Mouse (Mus musculus) left cerebral cortex, adult 11 months (tissue): ENCODE measurements at regions not wholly inside any gene's neighbourhood (a gene's known extent, or its start where the extent isn't known, plus 50 kb on each side); places are given as distances from the start of the nearest gene placed in this dataset.
A peak's percentile ranks its signal among the peaks of the same experiment; 100 is the strongest.
"Not testable (repeated sequence)": the region's sequence is repeated elsewhere in the genome, so short reads cannot be mapped to it uniquely, and the experiment has no call there.

Source experiments
- DNase-seq: peaks from one replicate; pipeline ENCODE4 v3.0.0; 2022; ENCODE audit warnings: low spot score

- DNase-seq, result no peak
These were observed 594.0 kb downstream of the Efna5 start for GRCm38 (mm10) chr17:62287127-62287526.

- DNase-seq, result no peak
These were observed 594.7 kb downstream of the Efna5 start for GRCm38 (mm10) chr17:62286086-62287080.

- DNase-seq, result no peak
These were observed 600.9 kb downstream of the Efna5 start for GRCm38 (mm10) chr17:62280201-62280600.

GRCm38 (mm10) chr17:62271399-62271798 is 609.7 kb downstream of the Efna5 start:
- DNase-seq, result no peak

GRCm38 (mm10) chr17:62269279-62269678 is 611.8 kb downstream of the Efna5 start:
- DNase-seq, result no peak

GRCm38 (mm10) chr17:62253448-62253847 is 627.7 kb downstream of the Efna5 start:
- no peak for DNase-seq

- DNase-seq, result no peak
These were observed 633.1 kb downstream of the Efna5 start for GRCm38 (mm10) chr17:62248011-62248410.

GRCm38 (mm10) chr17:62246650-62247049 is 634.5 kb downstream of the Efna5 start:
- DNase-seq, result no peak

- DNase-seq, result peak; percentile 3
These were observed 650.2 kb downstream of the Efna5 start for GRCm38 (mm10) chr17:62230939-62231338.

GRCm38 (mm10) chr17:62210441-62211025 is 670.6 kb downstream of the Efna5 start:
- DNase-seq, result no peak

GRCm38 (mm10) chr17:62202658-62203057 is 678.5 kb downstream of the Efna5 start:
- no peak for DNase-seq

GRCm38 (mm10) chr17:62200491-62200890 is 680.6 kb downstream of the Efna5 start:
- DNase-seq, result no peak

- no peak for DNase-seq
These were observed 681.6 kb downstream of the Efna5 start for GRCm38 (mm10) chr17:62199559-62199958.

GRCm38 (mm10) chr17:62178612-62179210 is 702.4 kb downstream of the Efna5 start:
- no peak for DNase-seq

- DNase-seq, result no peak
These were observed 704.8 kb downstream of the Efna5 start for GRCm38 (mm10) chr17:62176336-62176735.

- no peak for DNase-seq
These were observed 708.8 kb downstream of the Efna5 start for GRCm38 (mm10) chr17:62172305-62172704.

GRCm38 (mm10) chr17:62171532-62171931 is 709.6 kb downstream of the Efna5 start:
- no peak for DNase-seq

GRCm38 (mm10) chr17:62161457-62161856 is 719.7 kb downstream of the Efna5 start:
- DNase-seq, result no peak

GRCm38 (mm10) chr17:62160301-62160700 is 720.8 kb downstream of the Efna5 start:
- peak; percentile 9 for DNase-seq

GRCm38 (mm10) chr17:62135050-62135449 is 746.1 kb downstream of the Efna5 start:
- DNase-seq, result no peak

- DNase-seq, result not testable (repeated sequence)
These were observed 769.4 kb downstream of the Efna5 start for GRCm38 (mm10) chr17:62111703-62112102.

GRCm38 (mm10) chr17:62109052-62109451 is 772.1 kb downstream of the Efna5 start:
- DNase-seq, result no peak

- no peak for DNase-seq
These were observed 797.8 kb downstream of the Efna5 start for GRCm38 (mm10) chr17:62083281-62083680.
